Mouse (Mus musculus): ENCODE measurements around the gene Rgl3.

Rgl3 gene

DNA sequence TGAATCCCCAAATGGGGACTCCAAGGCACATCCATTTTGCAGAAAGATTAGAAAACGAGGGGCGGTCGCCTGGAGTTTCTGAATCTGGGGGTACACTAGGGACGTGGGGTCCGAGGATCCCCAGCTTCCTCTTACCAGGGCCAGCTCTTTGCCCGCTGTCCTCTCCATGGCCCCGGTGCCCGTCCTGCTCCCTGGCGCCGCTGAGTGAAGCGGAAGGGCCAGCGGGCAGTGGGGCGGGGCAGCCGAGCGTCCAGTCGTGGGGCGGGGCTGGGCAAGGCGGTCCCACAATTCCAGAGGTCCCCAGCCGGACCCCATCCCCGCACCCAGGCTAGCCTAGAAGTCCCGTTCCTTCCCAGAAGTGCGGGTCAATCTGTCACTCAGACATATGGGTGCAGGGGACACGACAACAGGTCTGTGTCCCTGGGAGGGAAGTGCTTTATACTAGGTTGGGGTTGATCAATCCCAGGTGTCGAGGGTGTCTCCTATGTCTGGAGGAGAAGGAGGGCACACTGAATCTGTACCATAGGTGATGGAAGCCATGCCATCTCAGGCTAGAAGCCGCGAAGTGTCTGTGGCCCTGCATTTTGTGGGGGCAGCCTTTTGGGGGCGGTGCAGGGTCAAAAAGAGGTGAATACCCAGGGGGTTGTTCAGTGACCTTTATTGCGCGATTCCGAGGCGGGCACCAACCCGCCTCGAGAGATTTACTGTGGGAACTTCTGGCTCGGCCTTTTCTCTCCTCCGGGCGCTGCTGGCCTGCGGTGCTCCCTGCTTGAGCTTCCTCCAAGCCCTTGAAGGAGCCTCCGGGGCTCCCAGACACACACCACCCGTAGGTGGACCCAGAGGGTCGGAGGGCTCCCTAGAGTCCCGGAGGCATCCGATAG is at the start of gene Rgl3:
TSS of gene Rgl3 (minus strand) at position 217 of the 881 bp plus-strand sequence.
- DNase-seq: peak; percentile 77 to 81

DNA sequence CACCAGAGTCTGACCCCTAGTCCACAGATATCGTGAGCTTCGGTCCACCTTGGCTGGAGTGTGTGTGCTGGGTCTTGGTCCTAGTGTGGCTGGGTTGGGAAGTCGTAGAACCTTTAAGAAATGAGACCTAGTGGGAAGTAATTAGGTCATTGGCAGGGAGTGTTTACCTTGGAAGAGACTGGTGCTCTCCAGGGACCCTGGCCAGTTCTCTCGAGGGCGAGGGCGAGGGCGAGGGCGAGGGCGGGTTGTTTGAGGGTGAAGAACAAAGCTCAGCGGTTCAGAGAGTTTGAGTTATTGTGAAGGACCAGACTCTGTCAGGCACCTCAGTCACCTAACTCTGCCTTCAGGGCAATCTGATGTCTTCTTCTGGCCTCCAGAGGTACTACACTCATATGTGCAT is 48.6 kb upstream of the Rgl3 start:
- no peak for DNase-seq

- DNase-seq: no peak
Measured at GRCm38 (mm10) chr9:22035300-22036044, 46.2 kb upstream of the Rgl3 start.

GRCm38 (mm10) chr9:22030386-22030785 is 41.1 kb upstream of the Rgl3 start:
- no peak for DNase-seq

DNA sequence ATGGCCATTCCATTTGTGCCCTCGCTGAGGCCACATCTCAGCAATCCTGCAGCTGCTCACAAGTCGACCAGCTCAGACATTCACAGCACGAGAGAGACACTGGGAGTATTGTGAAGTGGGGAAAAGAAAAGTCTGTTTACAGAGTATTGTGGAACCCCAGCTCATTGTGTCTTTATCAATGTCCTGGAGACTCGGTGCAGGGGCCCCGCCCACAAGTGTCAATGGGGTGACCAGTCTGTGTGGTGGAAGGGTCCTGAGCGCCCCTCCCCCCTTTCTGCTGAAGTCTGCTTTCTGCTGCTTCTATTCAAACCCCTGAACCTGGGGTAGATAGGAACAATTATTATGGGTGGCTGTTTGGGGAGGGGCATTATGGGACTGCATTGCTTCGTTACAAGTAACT is 39.2 kb upstream of the Rgl3 start:
- DNase-seq: no peak

DNA sequence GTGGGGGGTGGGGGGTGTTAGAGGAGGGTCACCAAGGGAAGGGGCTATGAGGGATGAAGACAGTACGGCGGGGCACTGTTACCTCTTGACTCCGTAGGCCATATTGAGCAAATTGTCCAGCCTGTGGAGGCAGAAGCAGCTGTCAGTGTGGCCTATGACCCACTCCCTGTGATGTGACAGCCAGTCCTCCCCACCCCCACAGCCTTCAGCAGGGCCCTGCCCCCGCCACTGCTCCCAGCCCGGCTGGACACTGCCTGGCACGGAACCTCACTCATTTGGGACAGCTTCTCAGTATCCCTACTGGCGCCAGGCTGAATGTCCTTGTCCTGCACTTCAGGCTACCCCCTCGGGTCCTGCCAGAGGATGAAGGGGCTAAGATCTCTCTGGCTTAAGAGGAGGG is 35.3 kb upstream of the Rgl3 start:
- DNase-seq: no peak

GRCm38 (mm10) chr9:22017208-22017825 is 28.1 kb upstream of the Rgl3 start:
- DNase-seq: no peak

DNA sequence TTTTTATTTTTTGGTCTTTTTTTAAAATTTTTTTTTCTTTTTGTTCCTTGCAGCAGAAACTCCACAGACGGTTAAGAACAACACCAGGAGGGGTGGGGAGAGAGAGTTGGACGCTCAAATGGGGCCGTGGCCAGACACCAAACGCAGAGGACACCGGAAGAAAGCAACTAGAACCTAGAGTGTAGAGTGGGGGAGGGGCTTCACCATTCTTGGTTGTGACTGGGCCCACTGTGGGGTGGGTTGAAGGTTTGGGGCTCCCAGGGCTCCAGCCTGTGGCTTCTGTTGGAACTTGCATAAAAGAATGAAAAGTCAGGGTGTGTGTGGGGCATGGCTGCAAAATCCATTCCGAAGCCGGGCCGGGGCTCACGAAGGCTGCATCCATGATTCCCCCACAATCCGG is 27.0 kb upstream of the Rgl3 start:
- no peak for DNase-seq

DNA sequence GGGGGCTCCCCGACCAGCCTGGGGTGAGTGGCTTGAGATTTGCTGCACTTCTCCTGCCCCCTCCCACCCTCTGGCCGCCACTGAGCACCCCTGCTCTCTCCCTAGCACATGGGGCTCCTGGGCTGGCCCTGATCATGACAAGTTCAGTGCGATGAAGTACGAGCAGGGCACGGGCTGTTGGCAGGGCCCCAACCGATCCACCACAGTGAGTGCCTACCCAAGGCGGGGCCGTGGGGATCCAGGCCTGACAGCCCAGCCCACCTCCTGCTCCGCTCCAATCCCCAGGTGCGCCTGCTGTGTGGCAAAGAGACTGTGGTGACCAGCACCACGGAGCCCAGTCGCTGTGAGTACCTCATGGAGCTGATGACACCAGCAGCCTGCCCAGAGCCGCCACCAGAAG is 23.5 kb upstream of the Rgl3 start:
- DNase-seq: no peak

DNA sequence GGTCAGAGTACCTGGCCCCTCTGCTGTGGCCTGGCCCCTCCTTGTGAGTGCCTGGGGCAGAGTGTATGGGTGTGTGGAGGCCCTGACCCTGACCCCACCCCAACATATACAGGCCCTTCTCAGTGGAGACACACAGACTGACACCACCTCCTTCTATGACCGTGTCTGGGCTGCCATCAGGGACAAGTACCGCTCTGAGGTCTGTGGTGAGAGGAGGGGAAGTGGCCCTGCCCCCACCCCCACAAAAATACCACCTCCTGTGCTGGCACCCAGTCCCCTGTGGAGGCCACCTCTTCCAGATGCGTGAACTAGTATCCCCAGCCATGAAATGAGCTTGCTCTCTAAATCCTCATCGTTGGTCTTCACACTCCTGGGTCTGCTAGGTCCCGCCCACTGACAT is 21.8 kb upstream of the Rgl3 start:
- DNase-seq: no peak

DNA sequence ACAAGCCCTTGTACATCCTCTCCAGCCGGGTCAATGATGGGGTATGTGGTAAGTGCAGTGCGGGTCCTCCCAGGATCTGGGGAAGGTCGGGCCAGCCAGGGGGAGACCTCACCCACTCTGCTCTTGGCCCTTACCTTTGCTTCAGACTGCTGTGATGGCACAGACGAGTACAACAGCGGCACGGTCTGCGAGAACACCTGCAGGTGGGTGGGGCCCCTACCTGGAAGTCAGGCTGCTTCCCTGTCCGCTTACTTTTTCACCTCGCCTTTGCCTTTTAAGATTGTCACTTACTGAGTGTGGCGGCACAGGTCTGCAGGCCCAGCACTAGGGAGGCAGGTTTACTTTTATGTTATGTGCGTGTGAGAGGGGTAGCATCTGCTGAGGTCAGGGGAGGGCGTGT is 15.3 kb upstream of the Rgl3 start:
- no peak for DNase-seq

- no peak for DNase-seq
Measured at GRCm38 (mm10) chr9:22003163-22003554, 13.9 kb upstream of the Rgl3 start.

- peak; percentile 100 for DNase-seq
Measured at GRCm38 (mm10) chr9:22002194-22003162, 13.2 kb upstream of the Rgl3 start, which contains the start of the genes Ccdc151 and Prkcsh. Gene Ccdc151 (minus strand): TSS chr9:22002634. Gene Prkcsh (plus strand): TSS chr9:22002806.

GRCm38 (mm10) chr9:22001633-22002032 is 12.4 kb upstream of the Rgl3 start:
- no peak for DNase-seq

DNA sequence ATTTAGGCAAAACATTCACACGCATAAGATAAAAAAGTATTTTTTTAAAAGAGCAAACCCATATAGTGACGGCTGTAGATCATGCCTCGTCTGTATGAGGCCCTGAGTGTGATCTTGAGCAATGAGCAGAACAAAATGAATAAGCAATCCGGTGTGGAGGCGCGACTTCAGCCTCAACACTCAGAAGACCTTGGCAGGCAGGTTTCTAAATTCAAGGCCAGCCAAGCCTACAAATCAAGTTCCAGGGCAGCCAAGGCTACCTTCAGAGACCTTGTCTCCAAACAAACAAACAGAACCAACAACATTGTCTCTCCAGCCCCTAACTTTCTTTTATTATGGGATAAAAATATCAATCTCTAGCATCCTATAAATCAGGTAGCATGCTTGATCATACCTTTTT is 11.1 kb upstream of the Rgl3 start:
- no peak for DNase-seq

DNA sequence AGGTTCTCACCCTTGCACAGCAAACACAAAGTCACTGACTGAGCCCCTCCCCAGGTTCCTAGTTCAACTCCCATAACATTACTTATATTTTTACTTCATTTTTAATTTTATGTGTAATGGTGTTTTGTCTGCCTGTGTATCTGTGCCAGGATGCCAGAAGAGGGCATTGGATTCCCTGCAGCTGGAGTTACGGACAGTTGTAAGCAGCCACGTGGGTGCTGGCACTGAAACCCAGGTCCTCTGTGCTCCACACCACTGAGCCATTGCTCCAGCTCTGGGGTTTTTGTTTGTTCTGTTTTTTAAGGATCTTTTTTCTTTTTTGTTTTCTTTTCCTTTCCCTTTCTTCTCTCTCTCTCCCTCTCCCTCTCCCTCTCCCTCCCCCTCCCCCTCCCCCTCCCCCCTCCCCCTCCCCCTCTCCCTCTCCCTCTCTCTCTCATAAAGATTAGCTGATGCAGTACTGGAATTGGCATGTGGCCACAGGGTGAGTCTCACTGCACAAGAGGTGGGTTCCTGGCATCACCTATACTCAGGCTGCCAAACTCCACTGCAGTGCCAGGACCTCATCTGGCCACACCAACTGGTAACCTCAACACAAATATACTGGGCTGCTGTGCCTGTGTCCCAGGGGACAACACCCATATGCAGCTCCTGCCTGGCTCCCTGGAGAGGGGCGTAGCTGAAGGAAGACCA is 7.1 kb upstream of the Rgl3 start:
- DNase-seq: no peak

- DNase-seq: no peak
Measured at GRCm38 (mm10) chr9:21992227-21992626, 3.0 kb upstream of the Rgl3 start.

GRCm38 (mm10) chr9:21988421-21989101 is 685 bp downstream of the Rgl3 start:
- peak; percentile 37 to 67 for DNase-seq

- no peak for DNase-seq
Measured at GRCm38 (mm10) chr9:21987592-21988342, 1.5 kb downstream of the Rgl3 start.

- DNase-seq: no peak
Measured at GRCm38 (mm10) chr9:21983911-21984310, 5.3 kb downstream of the Rgl3 start.
